Mouse (Mus musculus) Muller cell, postnatal 12 days (primary cell): ENCODE data around the gene Lmf1.

Experiments used
- DNase-seq: peaks from one replicate; pipeline ENCODE4 v3.0.0-alpha.2; 2015; ENCODE audit errors: inconsistent ontology term

Lmf1 gene

DNA sequence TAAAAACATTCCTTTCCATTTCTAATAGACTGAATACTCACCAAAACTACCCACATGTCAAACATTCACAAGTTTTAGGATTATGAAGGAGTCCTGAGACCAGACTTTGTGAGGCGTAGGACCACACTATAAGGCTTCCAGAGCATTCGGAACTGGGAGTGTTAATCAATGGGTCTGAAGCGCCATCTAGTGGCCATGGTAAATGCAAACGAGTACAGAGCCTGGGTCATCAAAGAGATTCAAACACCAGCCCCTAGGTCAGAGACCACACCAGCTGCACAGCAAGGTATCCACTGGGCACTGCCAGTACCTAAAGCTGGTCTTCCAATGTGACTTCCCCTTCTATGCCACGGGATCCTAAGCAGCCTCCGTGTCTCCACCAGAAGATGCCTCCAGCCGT lies 119.6 kb downstream of the Lmf1 start:
- peak; percentile 69 for DNase-seq

DNA sequence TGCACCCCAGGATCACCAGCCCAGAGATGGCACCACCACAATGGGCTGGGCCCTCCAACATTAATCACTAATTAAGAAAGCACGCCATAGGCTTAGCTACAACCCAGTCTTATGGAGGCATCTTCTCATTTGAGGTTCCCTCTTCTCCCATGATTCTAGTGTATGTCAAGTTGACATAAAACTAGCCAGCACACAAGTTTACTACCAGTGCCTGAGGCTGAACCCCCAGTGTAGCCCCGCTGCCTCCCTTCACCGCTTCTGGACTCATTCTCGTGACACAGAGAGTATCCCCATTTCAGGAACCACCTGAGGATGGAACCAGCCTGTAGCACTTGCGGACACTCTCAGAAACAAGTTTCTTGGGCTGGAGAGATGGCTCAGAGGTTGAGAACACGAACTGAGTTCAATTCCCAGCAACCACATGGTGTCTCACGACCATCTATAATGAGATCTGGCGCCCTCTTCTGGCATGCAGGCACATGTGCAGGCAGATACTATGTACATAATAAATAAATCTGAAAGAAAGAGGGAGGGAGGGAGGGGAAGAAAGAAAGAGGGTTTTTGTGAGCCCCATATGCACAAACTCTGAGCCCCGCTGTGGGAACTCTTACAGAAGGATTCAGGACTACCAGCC lies 122.1 kb downstream of the Lmf1 start:
- DNase-seq, result no peak

DNA sequence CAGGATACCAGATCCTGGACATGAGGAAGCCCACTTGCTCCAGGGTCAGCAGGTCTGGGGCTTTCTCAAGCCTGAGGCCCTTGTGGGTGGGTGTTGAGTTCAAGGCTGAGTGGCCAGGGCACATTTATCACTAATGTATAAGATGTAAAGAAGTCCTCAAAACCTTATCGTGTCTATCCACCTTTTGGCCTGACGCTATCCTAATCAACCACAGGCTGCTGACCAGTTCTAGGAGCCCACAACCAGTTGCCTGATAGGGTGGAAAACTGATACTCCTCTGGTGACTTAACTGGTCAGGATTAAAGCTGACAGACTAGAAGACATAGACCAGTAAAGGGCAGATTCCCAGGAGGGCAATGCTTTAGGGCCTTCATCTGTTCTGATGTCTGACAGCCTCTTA lies 131.1 kb downstream of the Lmf1 start:
- no peak for DNase-seq

DNA sequence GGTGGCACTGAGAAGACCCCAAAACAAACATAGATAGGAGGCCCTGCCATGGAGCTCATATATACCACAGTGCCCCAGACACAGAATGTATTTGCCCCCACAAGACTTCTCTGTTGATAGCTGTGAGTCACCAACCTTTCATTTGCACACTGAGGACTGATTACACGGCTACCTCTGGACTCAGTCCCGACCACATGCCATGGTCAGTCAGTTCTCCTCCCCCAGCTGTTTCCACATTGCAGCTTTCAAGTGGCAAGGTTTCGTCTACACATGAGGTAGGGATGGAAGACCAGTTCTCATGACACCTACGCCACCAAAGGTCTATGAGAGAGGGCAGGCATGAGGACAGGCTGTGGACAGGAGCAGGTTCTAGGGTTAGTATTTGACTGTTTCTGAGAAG lies 132.3 kb downstream of the Lmf1 start:
- DNase-seq, result no peak
